Mouse (Mus musculus): ENCODE results near the gene Foxj1.
A peak's percentile ranks its signal among the peaks of the same experiment; 100 is the strongest.
"Not testable (repeated sequence)": the region's sequence is repeated elsewhere in the genome, so short reads cannot be mapped to it uniquely, and the experiment has no call there.

Gene Foxj1

GRCm38 (mm10) chr11:116335244-116336036 lies at the start of gene Foxj1:
Gene Foxj1 (minus strand): TSS chr11:116335399.
- peak; percentile 92 for DNase-seq (ENCODE audit: low spot score)

GRCm38 (mm10) chr11:116384171-116384570 lies 49.0 kb upstream of the Foxj1 start:
- no peak for DNase-seq (ENCODE audit: low spot score)

GRCm38 (mm10) chr11:116383070-116383469 lies 47.9 kb upstream of the Foxj1 start:
- DNase-seq (ENCODE audit: low spot score) = not testable (repeated sequence)

GRCm38 (mm10) chr11:116380767-116381166 lies 45.6 kb upstream of the Foxj1 start:
- no peak for DNase-seq (ENCODE audit: low spot score)

GRCm38 (mm10) chr11:116379530-116379929 lies 44.3 kb upstream of the Foxj1 start:
- DNase-seq (ENCODE audit: low spot score) = no peak

GRCm38 (mm10) chr11:116376945-116377661 lies 41.9 kb upstream of the Foxj1 start:
- no peak for DNase-seq (ENCODE audit: low spot score)

- no peak for DNase-seq (ENCODE audit: low spot score)
Observed at GRCm38 (mm10) chr11:116371894-116372450, 36.8 kb upstream of the Foxj1 start.

GRCm38 (mm10) chr11:116369633-116370032 lies 34.4 kb upstream of the Foxj1 start:
- no peak for DNase-seq (ENCODE audit: low spot score)

- no peak for DNase-seq (ENCODE audit: low spot score)
Observed at GRCm38 (mm10) chr11:116369051-116369450, 33.9 kb upstream of the Foxj1 start.

GRCm38 (mm10) chr11:116368116-116368515 lies 32.9 kb upstream of the Foxj1 start:
- DNase-seq (ENCODE audit: low spot score) = peak; percentile 65

- DNase-seq (ENCODE audit: low spot score) = no peak
Observed at GRCm38 (mm10) chr11:116366647-116367046, 31.4 kb upstream of the Foxj1 start.

GRCm38 (mm10) chr11:116366124-116366523 lies 30.9 kb upstream of the Foxj1 start:
- no peak for DNase-seq (ENCODE audit: low spot score)

GRCm38 (mm10) chr11:116365432-116365831 lies 30.2 kb upstream of the Foxj1 start:
- DNase-seq (ENCODE audit: low spot score) = no peak

- no peak for DNase-seq (ENCODE audit: low spot score)
Observed at GRCm38 (mm10) chr11:116362015-116362414, 26.8 kb upstream of the Foxj1 start.

GRCm38 (mm10) chr11:116360915-116361314 lies 25.7 kb upstream of the Foxj1 start:
- DNase-seq (ENCODE audit: low spot score) = not testable (repeated sequence)

GRCm38 (mm10) chr11:116359652-116360051 lies 24.5 kb upstream of the Foxj1 start:
- no peak for DNase-seq (ENCODE audit: low spot score)

GRCm38 (mm10) chr11:116358926-116359637 lies 23.9 kb upstream of the Foxj1 start:
- DNase-seq (ENCODE audit: low spot score) = no peak

- DNase-seq (ENCODE audit: low spot score) = no peak
Observed at GRCm38 (mm10) chr11:116354521-116354920, 19.3 kb upstream of the Foxj1 start.

GRCm38 (mm10) chr11:116353535-116353934 lies 18.3 kb upstream of the Foxj1 start:
- DNase-seq (ENCODE audit: low spot score) = no peak

- DNase-seq (ENCODE audit: low spot score) = no peak
Observed at GRCm38 (mm10) chr11:116351294-116351693, 16.1 kb upstream of the Foxj1 start.

GRCm38 (mm10) chr11:116347955-116348354 lies 12.8 kb upstream of the Foxj1 start:
- DNase-seq (ENCODE audit: low spot score) = no peak

GRCm38 (mm10) chr11:116347012-116347411 lies 11.8 kb upstream of the Foxj1 start:
- no peak for DNase-seq (ENCODE audit: low spot score)

Measured in testis, postnatal 14 days (tissue).